Mouse (Mus musculus) intestine, embryonic 14.5 days (tissue): ENCODE measurements around the gene Tspan32. TPM values are rescaled to one million over a fixed set of nuclear protein-coding genes. Genes with fewer than 3 reads are reported as not detected.

Experiments used
- ATAC-seq: fragments of 200-750 bp; cut with Nextera tagmentation; replicated peaks from 2 replicates; pipeline ENCODE4 v1.8.0; 2017; ENCODE audit warnings: low read depth, moderate number of reproducible peaks, moderate TSS enrichment, moderate library complexity; ENCODE audit not compliant: low FRiP score, low TSS enrichment
- DNase-seq: peaks from one replicate; pipeline ENCODE4 v3.0.0-alpha.2; 2018; ENCODE audit warnings: low spot score
- H3K27ac ChIP-seq: fragments of 300-500 bp; sonication (generic); 2 replicates; pipeline ENCODE4 v1.5.1; 2014; ENCODE audit warnings: low read depth, mild to moderate bottlenecking, control low read depth
- H3K27me3 ChIP-seq: fragments of 300-500 bp; sonication (generic); replicated peaks from 2 replicates; pipeline ENCODE4 v1.6.1; 2014; ENCODE audit warnings: low read length, control low read depth; ENCODE audit not compliant: control insufficient read depth, insufficient read depth
- H3K36me3 ChIP-seq: fragments of 300-500 bp; sonication (generic); 2 replicates; pipeline ENCODE4 v1.6.1; 2014; ENCODE audit warnings: low read length, control low read depth; ENCODE audit not compliant: control insufficient read depth, insufficient read depth
- H3K4me1 ChIP-seq: fragments of 300-500 bp; sonication (generic); replicated peaks from 2 replicates; pipeline ENCODE4 v1.6.1; 2014; ENCODE audit warnings: low read length, control low read depth, mixed read lengths; ENCODE audit not compliant: control insufficient read depth, insufficient read depth
- H3K4me2 ChIP-seq: fragments of 300-500 bp; sonication (generic); 2 replicates; pipeline ENCODE4 v1.6.1; 2014; ENCODE audit warnings: low read length
- H3K4me3 ChIP-seq: fragments of 300-500 bp; sonication (generic); 2 replicates; pipeline ENCODE4 v1.5.1; 2014; ENCODE audit warnings: low read depth, low read length, control low read depth, mixed read lengths
- H3K9ac ChIP-seq: fragments of 300-500 bp; sonication (generic); 2 replicates; pipeline ENCODE4 v1.6.1; 2014; ENCODE audit warnings: mild to moderate bottlenecking, low read length
- H3K9me3 ChIP-seq: fragments of 300-500 bp; sonication (generic); 2 replicates; pipeline ENCODE4 v1.6.1; 2016; ENCODE audit warnings: low read length, control low read depth; ENCODE audit not compliant: control insufficient read depth
- WGBS: fragments of 180-500 bp; shearing (Covaris S2); extraction: QIAGEN DNeasy Blood & Tissue Kit; methylation state at CpG from one replicate; pipeline ENCODE4 v1.1.7; 2014; 5-methylcytosine and 5-hydroxymethylcytosine counted together
- polyA plus RNA-seq: library from polyadenylated mRNA; unstranded; fragments of >200 nt; fragmentation: Nextera tagmentation; extraction: Ambion mirVana; gene quantifications from 2 replicates; pipeline ENCODE4 v1.2.1, GENCODE M21; 2014

The Tspan32 gene
- polyA plus RNA-seq, 1 experiment from 2014 or later = 1.5 TPM

DNA sequence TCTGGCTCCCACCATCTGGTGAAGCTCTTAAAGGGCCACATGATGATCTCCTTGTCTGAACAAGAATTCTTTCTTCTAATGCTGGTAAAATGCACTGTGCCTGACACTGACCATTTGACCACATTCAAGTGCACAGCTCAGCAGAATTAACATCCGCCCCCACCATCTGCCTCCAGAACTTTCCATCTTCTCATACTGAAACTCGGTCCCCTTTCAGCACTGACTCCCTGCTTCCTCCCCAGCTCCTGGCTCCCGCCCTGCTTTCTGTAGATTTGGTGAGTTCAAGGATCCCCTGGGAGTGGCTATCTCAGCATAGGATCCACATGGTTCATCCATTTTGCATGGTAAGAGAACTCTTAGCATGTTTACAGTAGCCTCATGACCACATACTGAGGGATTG lies 15.9 kb downstream of the Tspan32 start:
- no peaks in the 10 kb centered on the region; the same call in 1 of the 2 replicates for H3K27me3 ChIP-seq
- WGBS = 83% methylated on average over 3 of the region's 3 CpGs
- DNase-seq (no peak), ATAC-seq (no peak)
- H3K36me3 ChIP-seq = no peaks in the 10 kb centered on the region
- H3K9me3 ChIP-seq = no peaks in the 10 kb centered on the region
- H3K4me1 ChIP-seq = peaks cover 7% of the 10 kb centered on the region; the same call in 1 of the 2 replicates
- H3K4me3 ChIP-seq = no peak overlapping the region
- no peak overlapping the region for H3K27ac ChIP-seq
- H3K4me2 ChIP-seq = no peak overlapping the region
- H3K9ac ChIP-seq = no peak overlapping the region

- H3K9me3 ChIP-seq = no peaks in the 10 kb centered on the region
- no peaks in the 10 kb centered on the region; the same call in 1 of the 2 replicates for H3K27me3 ChIP-seq
- no peaks in the 10 kb centered on the region for H3K36me3 ChIP-seq
- H3K4me2 ChIP-seq = no peak overlapping the region
- ATAC-seq (0 out of 2 replicates have a peak, but pooled peaks have one; percentile 50), DNase-seq (no peak)
- no peak overlapping the region for H3K27ac ChIP-seq
- 0 out of 2 replicates have a peak, but pooled peaks cover 4% of the 10 kb centered on the region for H3K4me1 ChIP-seq
- WGBS = 59% methylated on average over 5 of the region's 5 CpGs
- no peak overlapping the region for H3K9ac ChIP-seq
- H3K4me3 ChIP-seq = no peak overlapping the region
Observed at GRCm38 (mm10) chr7:143021356-143022164, 16.7 kb downstream of the Tspan32 start.

- DNase-seq (no peak), ATAC-seq (no peak)
- H3K4me2 ChIP-seq = no peak overlapping the region
- H3K36me3 ChIP-seq = no peaks in the 10 kb centered on the region
- H3K4me3 ChIP-seq = no peak overlapping the region
- H3K9ac ChIP-seq = no peak overlapping the region
- H3K9me3 ChIP-seq = no peaks in the 10 kb centered on the region
- no peaks in the 10 kb centered on the region for H3K4me1 ChIP-seq
- no peaks in the 10 kb centered on the region; the same call in 1 of the 2 replicates for H3K27me3 ChIP-seq
- no peak overlapping the region for H3K27ac ChIP-seq
- WGBS = 77% methylated on average over 2 of the region's 2 CpGs
Observed at GRCm38 (mm10) chr7:143023499-143023898, 18.7 kb downstream of the Tspan32 start.

DNA sequence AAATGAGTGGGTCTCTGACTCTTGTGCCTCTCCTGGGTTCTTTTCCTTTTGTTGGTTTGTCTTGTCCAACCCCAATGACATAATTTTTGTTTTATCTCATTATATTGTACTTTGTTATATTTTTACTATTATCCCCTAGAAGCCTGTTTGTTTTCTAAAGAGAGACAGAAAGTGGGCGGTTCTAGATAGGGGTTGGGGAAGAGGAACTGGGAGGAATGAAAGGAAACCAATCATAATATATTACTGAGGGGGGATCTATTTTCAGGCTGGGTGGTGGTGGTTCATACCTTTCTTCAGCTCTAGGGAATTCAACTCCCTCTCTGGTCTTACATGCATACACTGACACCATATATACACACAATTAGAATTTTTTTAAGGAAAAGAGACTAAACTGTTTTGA lies 19.4 kb downstream of the Tspan32 start:
- Histone ChIP-seq H3K36me3 (no peaks in the 10 kb centered on the region), H3K4me2 (no peak overlapping the region), H3K27ac (no peak overlapping the region), H3K27me3 (no peaks in the 10 kb centered on the region; the same call in 1 of the 2 replicates), H3K9ac (no peak overlapping the region), H3K4me3 (no peak overlapping the region), H3K9me3 (no peaks in the 10 kb centered on the region), H3K4me1 (no peaks in the 10 kb centered on the region)
- ATAC-seq (no peak), DNase-seq (no peak)
- 95% methylated on average over 1 of the region's 1 CpGs for WGBS

GRCm38 (mm10) chr7:143025496-143025895 lies 20.6 kb downstream of the Tspan32 start:
- no peaks in the 10 kb centered on the region; the same call in 1 of the 2 replicates for H3K27me3 ChIP-seq
- H3K4me1 ChIP-seq = no peaks in the 10 kb centered on the region
- WGBS = 88% methylated on average over 3 of the region's 3 CpGs
- H3K36me3 ChIP-seq = no peaks in the 10 kb centered on the region
- DNase-seq (no peak), ATAC-seq (no peak)
- no peak overlapping the region for H3K4me2 ChIP-seq
- H3K9ac ChIP-seq = no peak overlapping the region
- H3K4me3 ChIP-seq = no peak overlapping the region
- no peaks in the 10 kb centered on the region for H3K9me3 ChIP-seq
- no peak overlapping the region for H3K27ac ChIP-seq

DNA sequence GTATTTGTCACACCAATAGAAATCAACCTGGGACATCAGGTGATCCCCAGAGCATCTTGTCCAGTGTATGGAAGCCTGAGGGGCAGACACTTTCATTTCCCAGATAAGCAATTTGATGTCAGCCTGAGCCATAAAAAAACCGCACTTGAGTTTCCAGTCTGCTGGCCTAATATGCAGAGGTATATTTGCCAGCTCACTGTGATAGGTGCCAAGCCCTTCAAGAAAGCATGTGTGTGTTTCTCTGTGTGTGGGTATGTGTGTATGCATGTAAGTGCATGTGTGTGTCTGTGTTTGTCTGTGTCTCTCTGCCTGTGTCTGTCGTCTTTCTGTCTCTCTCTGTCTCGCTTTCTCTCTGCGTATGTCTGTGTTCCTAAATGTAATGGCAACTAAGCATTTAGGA lies 22.4 kb downstream of the Tspan32 start:
- Histone ChIP-seq H3K4me3 (no peak overlapping the region), H3K36me3 (no peaks in the 10 kb centered on the region), H3K4me1 (no peaks in the 10 kb centered on the region), H3K9ac (no peak overlapping the region), H3K9me3 (no peaks in the 10 kb centered on the region), H3K4me2 (no peak overlapping the region), H3K27me3 (no peaks in the 10 kb centered on the region; the same call in 1 of the 2 replicates), H3K27ac (no peak overlapping the region)
- 86% methylated on average over 4 of the region's 4 CpGs for WGBS
- no peak for DNase-seq
- no peak for ATAC-seq

GRCm38 (mm10) chr7:143031816-143032215 lies 27.0 kb downstream of the Tspan32 start:
- 71% methylated on average over 1 of the region's 1 CpGs for WGBS

GRCm38 (mm10) chr7:143033581-143033980 lies 28.7 kb downstream of the Tspan32 start:
- no peak overlapping the region for H3K9ac ChIP-seq
- no peak overlapping the region for H3K4me2 ChIP-seq
- H3K4me1 ChIP-seq = no peaks in the 10 kb centered on the region
- no peak overlapping the region for H3K4me3 ChIP-seq
- no peak overlapping the region for H3K27ac ChIP-seq
- H3K9me3 ChIP-seq = no peaks in the 10 kb centered on the region
- DNase-seq (no peak), ATAC-seq (no peak)
- WGBS = 83% methylated on average over 4 of the region's 4 CpGs
- H3K36me3 ChIP-seq = peaks cover 7% of the 10 kb centered on the region
- H3K27me3 ChIP-seq = peaks cover 10% of the 10 kb centered on the region; the same call in 1 of the 2 replicates

More at GRCm38 (mm10) chr7:143031816-143032215, 27.0 kb downstream of the Tspan32 start:
- Histone ChIP-seq H3K4me1 (no peaks in the 10 kb centered on the region), H3K4me2 (no peak overlapping the region), H3K27me3 (peaks cover 3% of the 10 kb centered on the region; the same call in 1 of the 2 replicates), H3K4me3 (no peak overlapping the region), H3K9ac (no peak overlapping the region), H3K36me3 (peaks cover 7% of the 10 kb centered on the region), H3K9me3 (no peaks in the 10 kb centered on the region), H3K27ac (no peak overlapping the region)
- DNase-seq (no peak), ATAC-seq (no peak)
